Mouse (Mus musculus): ENCODE measurements around the gene Szt2.

Szt2 gene

GRCm38 (mm10) chr4:118409142-118409900, at the start of gene Szt2, which contains the start of gene Med8:
Gene Szt2, minus strand, starts transcription at chr4:118409273.
Gene Med8, plus strand, starts transcription at chr4:118409337.
- peak; percentile 94 for DNase-seq (ENCODE audit: low spot score)

- DNase-seq (ENCODE audit: low spot score), result no peak
Observed at GRCm38 (mm10) chr4:118457345-118457975, 48.4 kb upstream of the Szt2 start, which contains the start of gene Mpl. Gene Mpl, minus strand, starts transcription at chr4:118457513.

- peak; percentile 22 for DNase-seq (ENCODE audit: low spot score)
Observed at GRCm38 (mm10) chr4:118446415-118447153, 37.5 kb upstream of the Szt2 start.

GRCm38 (mm10) chr4:118445781-118446414, 36.8 kb upstream of the Szt2 start:
- peak; percentile 61 for DNase-seq (ENCODE audit: low spot score)

GRCm38 (mm10) chr4:118445088-118445487, 36.0 kb upstream of the Szt2 start:
- no peak for DNase-seq (ENCODE audit: low spot score)

GRCm38 (mm10) chr4:118437829-118438253, 28.8 kb upstream of the Szt2 start:
- peak; percentile 44 for DNase-seq (ENCODE audit: low spot score)

GRCm38 (mm10) chr4:118436820-118437603, 27.9 kb upstream of the Szt2 start, which contains the start of gene Cdc20:
Gene Cdc20, minus strand, starts transcription at chr4:118437352.
- peak; percentile 95 for DNase-seq (ENCODE audit: low spot score)

- DNase-seq (ENCODE audit: low spot score), result no peak
Observed at GRCm38 (mm10) chr4:118432332-118432731, 23.3 kb upstream of the Szt2 start.

- DNase-seq (ENCODE audit: low spot score), result no peak
Observed at GRCm38 (mm10) chr4:118429215-118429895, 20.3 kb upstream of the Szt2 start.

GRCm38 (mm10) chr4:118428531-118429214, 19.6 kb upstream of the Szt2 start:
- no peak for DNase-seq (ENCODE audit: low spot score)

- DNase-seq (ENCODE audit: low spot score), result peak; percentile 87
Observed at GRCm38 (mm10) chr4:118427768-118428451, 18.8 kb upstream of the Szt2 start, which contains the start of gene Elovl1. Gene Elovl1, plus strand, starts transcription at chr4:118428093.

- DNase-seq (ENCODE audit: low spot score), result no peak
Observed at GRCm38 (mm10) chr4:118427415-118427767, 18.3 kb upstream of the Szt2 start.

GRCm38 (mm10) chr4:118425374-118425773, 16.3 kb upstream of the Szt2 start:
- DNase-seq (ENCODE audit: low spot score), result no peak

- no peak for DNase-seq (ENCODE audit: low spot score)
Observed at GRCm38 (mm10) chr4:118424541-118425160, 15.6 kb upstream of the Szt2 start.

GRCm38 (mm10) chr4:118421384-118421783, 12.3 kb upstream of the Szt2 start:
- no peak for DNase-seq (ENCODE audit: low spot score)

GRCm38 (mm10) chr4:118417112-118417797, 8.2 kb upstream of the Szt2 start:
- DNase-seq (ENCODE audit: low spot score), result no peak

GRCm38 (mm10) chr4:118416329-118416728, 7.3 kb upstream of the Szt2 start:
- no peak for DNase-seq (ENCODE audit: low spot score)

- no peak for DNase-seq (ENCODE audit: low spot score)
Observed at GRCm38 (mm10) chr4:118415779-118416178, 6.7 kb upstream of the Szt2 start.

All from retina, embryonic 14.5 days (tissue).